Mouse (Mus musculus) right cerebral cortex, postnatal 14 days (tissue): Measurements from ENCODE around the gene Obp1b.
"Not testable (repeated sequence)": the region's sequence is repeated elsewhere in the genome, so short reads cannot be mapped to it uniquely, and the experiment has no call there.

Source experiments
- DNase-seq: peaks from one replicate; pipeline ENCODE4 v3.0.0; 2022

Gene Obp1b

GRCm38 (mm10) chrX:78186477-78186876 lies at the start of gene Obp1b:
Gene Obp1b, plus strand, starts transcription at chrX:78186777.
- DNase-seq, result not testable (repeated sequence)

GRCm38 (mm10) chrX:78202220-78202619 lies 15.6 kb downstream of the Obp1b start:
- DNase-seq, result not testable (repeated sequence)

- DNase-seq, result no peak
Observed at GRCm38 (mm10) chrX:78202829-78203228, 16.3 kb downstream of the Obp1b start.
